14 mouse cellular contexts compared by ENCODE assay signal in genomic region chr6:82133592-82133978, GRCm38 (mm10).
"Had no signal": no experiment of that assay in that cellular context is flagged by ENCODE, and none has a peak within 500 bp of the region (broad histone marks: within the 10 kb centered on the region; RNA-seq: fewer than 3 reads in every experiment).

No protein-coding gene starts in this region.

- H3K27me3 ChIP-seq: limb, embryonic 15.5 days; liver, embryonic 12.5 days had no signal

- H3K9me3 ChIP-seq: limb, embryonic 15.5 days; liver, embryonic 12.5 days; midbrain, embryonic 10.5 days had no signal

- ATAC-seq: liver, embryonic 12.5 days had no signal

- H3K4me1 ChIP-seq: limb, embryonic 15.5 days; liver, embryonic 12.5 days had no signal

- DNase-seq: kidney, adult 8-10 months; kidney, postnatal 25 days; layer of hippocampus, adult 9-11 months; layer of hippocampus, postnatal 36 days; lung, postnatal 10 days; lung, postnatal 4 days; midbrain, embryonic 14.5 days; right cerebral cortex, postnatal 14 days; thymus, adult 18-20 months; thymus, postnatal 14 days had no signal

- H3K4me2 ChIP-seq: limb, embryonic 15.5 days; liver, embryonic 12.5 days; lung, embryonic 14.5 days had no signal

- H3K36me3 ChIP-seq: limb, embryonic 15.5 days; liver, embryonic 12.5 days; midbrain, embryonic 10.5 days had no signal

- H3K9ac ChIP-seq: limb, embryonic 15.5 days; liver, embryonic 12.5 days; lung, embryonic 14.5 days had no signal

- H3K4me3 ChIP-seq: limb, embryonic 15.5 days; liver, embryonic 12.5 days; midbrain, embryonic 10.5 days had no signal

- H3K27ac ChIP-seq: limb, embryonic 15.5 days; liver, embryonic 12.5 days; midbrain, embryonic 10.5 days had no signal
